24 mouse cellular contexts compared by ENCODE assay signal in the genomic region with DNA sequence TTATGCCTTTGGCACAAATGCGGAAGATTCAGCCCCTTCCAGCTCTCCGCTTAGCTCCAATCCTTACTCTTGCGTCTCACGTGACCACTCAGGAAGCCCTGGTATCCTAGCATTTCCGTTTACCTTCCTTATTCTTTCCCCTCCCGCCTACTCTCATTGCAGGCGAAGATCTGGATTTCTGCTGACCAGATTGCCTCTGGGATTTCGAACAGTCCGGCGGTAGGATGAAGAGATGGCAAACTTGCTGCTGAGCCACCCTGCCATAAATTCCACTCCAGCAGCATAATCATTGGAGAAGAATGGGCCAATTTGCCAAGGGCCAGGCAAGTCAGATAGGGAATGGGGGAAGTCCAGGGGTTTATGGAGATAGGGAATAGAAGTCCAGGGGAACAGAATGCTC.
DNase-seq lines count a peak whose midpoint lies in the region; ATAC-seq and TF ChIP-seq lines count a peak whose summit lies in the region.
"Had no signal": no experiment of that assay in that cellular context is flagged by ENCODE, and none has a peak within 500 bp of the region (broad histone marks: within the 10 kb centered on the region; RNA-seq: fewer than 3 reads in every experiment).

No protein-coding gene starts in this region.

- ATAC-seq in limb, embryonic 14.5 days (ENCODE audit: low FRiP score, low read depth), result no peak
- ATAC-seq: activated CD4-positive, CD25-positive, alpha-beta regulatory T cell, adult 4 months; CD4-positive, CD25-positive, alpha-beta regulatory T cell, adult 4 months; forebrain, embryonic 15.5 days; intestine, postnatal 0 days had no signal

- intact Hi-C loops in gastrocnemius, adult 2 months (cut with DNase I), result no loop called here

- WGBS in limb, embryonic 14.5 days, result 48% methylated on average over 10 of the region's 10 CpGs
- 79% methylated on average over 10 of the region's 10 CpGs for WGBS in limb, embryonic 10.5 days

- H3K36me3 ChIP-seq in limb, embryonic 14.5 days (ENCODE audit: control insufficient read depth, insufficient read depth, low read length), result no peaks in the 10 kb centered on the region
- no peaks in the 10 kb centered on the region for H3K36me3 ChIP-seq in limb, embryonic 10.5 days
- H3K36me3 ChIP-seq: embryonic facial prominence, embryonic 12.5 days; embryonic facial prominence, embryonic 15.5 days; forebrain, embryonic 12.5 days; forebrain, embryonic 15.5 days; hindbrain, embryonic 12.5 days; hindbrain, embryonic 15.5 days had no signal

- H3K4me2 ChIP-seq in limb, embryonic 14.5 days (replicated peaks; ENCODE audit: low read depth, low read length, severe bottlenecking), result 0 out of 2 replicates have a peak overlapping the region, but pooled peaks have one; percentile 16
- H3K4me2 ChIP-seq: embryonic facial prominence, embryonic 12.5 days; embryonic facial prominence, embryonic 15.5 days; forebrain, embryonic 12.5 days; forebrain, embryonic 15.5 days; heart, embryonic 11.5 days; hindbrain, embryonic 12.5 days; hindbrain, embryonic 15.5 days had no signal

- no peak for TF ChIP-seq CTCF in gastrocnemius, adult 2 months (IDR thresholded peaks at IDR 0.05)
- TF ChIP-seq CTCF in embryonic fibroblast, embryonic 13.5 days (IDR thresholded peaks at IDR 0.05; ENCODE audit: borderline replicate concordance, insufficient read depth, low read length), result no peak

- peak; percentile 34 for DNase-seq in gastrocnemius, adult 2 months
- no peak for DNase-seq in gastrocnemius, adult 8-10 months (ENCODE audit: low spot score in 2 of 2)
- no peak for DNase-seq in limb, embryonic 14.5 days (ENCODE audit: low spot score)
- DNase-seq in limb, embryonic 10.5 days (ENCODE audit: low spot score), result no peak
- DNase-seq in ovary, postnatal 10 days (ENCODE audit: low spot score), result no peak
- DNase-seq: adrenal gland, postnatal 10 days; adrenal gland, postnatal 36 days; cerebellum, adult 18-20 months; cerebellum, adult 9-10 months; cerebellum, postnatal 14 days; heart, adult 2 months; kidney, adult 2 months had no signal

- TF ChIP-seq POLR2A in limb, embryonic 14.5 days (IDR thresholded peaks at IDR 0.05; ENCODE audit: borderline replicate concordance, extremely low read depth, insufficient read depth, insufficient read length), result no peak
- no peak for TF ChIP-seq POLR2A in embryonic fibroblast, embryonic 13.5 days (IDR thresholded peaks at IDR 0.05; ENCODE audit: low read depth, low read length)

- peak overlapping the region; percentile 31 for H3K4me3 ChIP-seq in gastrocnemius, adult 2 months
- no peak overlapping the region for H3K4me3 ChIP-seq in limb, embryonic 14.5 days (replicated peaks; ENCODE audit: low read length)
- H3K4me3 ChIP-seq in limb, embryonic 10.5 days, result no peak overlapping the region
- no peak overlapping the region for H3K4me3 ChIP-seq in embryonic fibroblast, embryonic 13.5 days (ENCODE audit: insufficient read depth, low read length)
- H3K4me3 ChIP-seq: embryonic facial prominence, embryonic 12.5 days; embryonic facial prominence, embryonic 15.5 days; erythroblast, embryonic 14.5 days; forebrain, embryonic 12.5 days; forebrain, embryonic 15.5 days; heart, adult 2 months; hindbrain, embryonic 12.5 days; hindbrain, embryonic 15.5 days had no signal

- H3K9me3 ChIP-seq in limb, embryonic 14.5 days (ENCODE audit: control insufficient read depth, low read length), result no peaks in the 10 kb centered on the region
- no peaks in the 10 kb centered on the region for H3K9me3 ChIP-seq in limb, embryonic 10.5 days (replicated peaks)
- H3K9me3 ChIP-seq: embryonic facial prominence, embryonic 12.5 days; embryonic facial prominence, embryonic 15.5 days; forebrain, embryonic 12.5 days; forebrain, embryonic 15.5 days; hindbrain, embryonic 12.5 days; hindbrain, embryonic 15.5 days had no signal

- H3K27me3 ChIP-seq in limb, embryonic 14.5 days (ENCODE audit: control insufficient read depth, insufficient read depth, low read length), result no peaks in the 10 kb centered on the region
- no peaks in the 10 kb centered on the region for H3K27me3 ChIP-seq in limb, embryonic 10.5 days (ENCODE audit: low read depth, poor library complexity, severe bottlenecking)
- H3K27me3 ChIP-seq: embryonic facial prominence, embryonic 12.5 days; embryonic facial prominence, embryonic 15.5 days; forebrain, embryonic 12.5 days; forebrain, embryonic 15.5 days; hindbrain, embryonic 12.5 days; hindbrain, embryonic 15.5 days had no signal

- H3K4me1 ChIP-seq in limb, embryonic 14.5 days (ENCODE audit: control insufficient read depth, insufficient read depth, low read length), result peaks cover 6% of the 10 kb centered on the region
- peaks cover 8% of the 10 kb centered on the region; the same call in 1 of the 2 replicates for H3K4me1 ChIP-seq in limb, embryonic 10.5 days
- peaks cover 10% of the 10 kb centered on the region for H3K4me1 ChIP-seq in embryonic fibroblast, embryonic 13.5 days (ENCODE audit: control insufficient read depth, insufficient read depth, low read length)
- H3K4me1 ChIP-seq: forebrain, embryonic 12.5 days; forebrain, embryonic 15.5 days; hindbrain, embryonic 15.5 days had no signal

- H3K27ac ChIP-seq in gastrocnemius, adult 2 months, result peak overlapping the region; percentile 59
- no peak overlapping the region for H3K27ac ChIP-seq in limb, embryonic 14.5 days (replicated peaks; ENCODE audit: low read depth, low read length)
- H3K27ac ChIP-seq in limb, embryonic 10.5 days, result no peak overlapping the region
- H3K27ac ChIP-seq in embryonic fibroblast, embryonic 13.5 days (ENCODE audit: insufficient read depth, low read length), result peak overlapping the region; percentile 28
- H3K27ac ChIP-seq: embryonic facial prominence, embryonic 12.5 days; embryonic facial prominence, embryonic 15.5 days; forebrain, embryonic 12.5 days; forebrain, embryonic 15.5 days; heart, adult 2 months; hindbrain, embryonic 12.5 days; hindbrain, embryonic 15.5 days had no signal

- no peak overlapping the region for H3K9ac ChIP-seq in limb, embryonic 14.5 days (ENCODE audit: low read depth, low read length, severe bottlenecking)
- H3K9ac ChIP-seq: embryonic facial prominence, embryonic 12.5 days; embryonic facial prominence, embryonic 15.5 days; forebrain, embryonic 12.5 days; forebrain, embryonic 15.5 days; hindbrain, embryonic 12.5 days; hindbrain, embryonic 15.5 days had no signal

Comparison
In these comparisons a context has a peak if more than half of its experiments do, and no peak if none do; other contexts are left out.
1. H3K27ac ChIP-seq: peak in gastrocnemius, adult 2 months (single experiment) and embryonic fibroblast, embryonic 13.5 days (single experiment); none in limb, embryonic 14.5 days (single experiment) and limb, embryonic 10.5 days (single experiment).